Mouse (Mus musculus) heart, embryonic 11.5 days (tissue): ENCODE data around the gene Pdcd4. TPM values are rescaled to one million over a fixed set of nuclear protein-coding genes. Genes with fewer than 3 reads are reported as not detected.

ENCODE experiments used
- ATAC-seq: fragments of 200-750 bp; cut with Nextera tagmentation; replicated peaks from 2 replicates; pipeline ENCODE4 v1.8.0; 2017; ENCODE audit warnings: moderate library complexity; ENCODE audit not compliant: insufficient number of reproducible peaks, low FRiP score, low TSS enrichment
- H3K27ac ChIP-seq: fragments of 300-500 bp; sonication (generic); 2 replicates; pipeline ENCODE4 v1.5.1; 2014; ENCODE audit warnings: mild to moderate bottlenecking, low read depth, low read length
- H3K27me3 ChIP-seq: fragments of 300-500 bp; sonication (generic); 2 replicates; pipeline ENCODE4 v1.6.1; 2014; ENCODE audit warnings: mild to moderate bottlenecking, low read length, mixed read lengths; ENCODE audit not compliant: control insufficient read depth, insufficient read depth
- H3K36me3 ChIP-seq: fragments of 300-500 bp; sonication (generic); 2 replicates; pipeline ENCODE4 v1.6.1; 2014; ENCODE audit warnings: mild to moderate bottlenecking, low read length, moderate library complexity, mixed read lengths; ENCODE audit not compliant: control insufficient read depth, insufficient read depth
- H3K4me1 ChIP-seq: fragments of 300-500 bp; sonication (generic); 2 replicates; pipeline ENCODE4 v1.6.1; 2014; ENCODE audit warnings: low read length; ENCODE audit not compliant: control insufficient read depth, insufficient read depth
- H3K4me2 ChIP-seq: fragments of 300-500 bp; sonication (generic); 2 replicates; pipeline ENCODE4 v1.6.1; 2014; ENCODE audit warnings: mild to moderate bottlenecking, moderate library complexity
- H3K4me3 ChIP-seq: fragments of 300-500 bp; sonication (generic); 2 replicates; pipeline ENCODE4 v1.5.1; 2014; ENCODE audit warnings: low read depth, low read length
- H3K9ac ChIP-seq: fragments of 300-500 bp; sonication (generic); 2 replicates; pipeline ENCODE4 v1.6.1; 2014; ENCODE audit warnings: mild to moderate bottlenecking, low read depth, low read length, moderate library complexity
- H3K9me3 ChIP-seq: fragments of 300-500 bp; sonication (generic); replicated peaks from 2 replicates; pipeline ENCODE4 v1.6.1; 2016; ENCODE audit warnings: low read length; ENCODE audit not compliant: control insufficient read depth
- WGBS: fragments of 180-500 bp; shearing (Covaris S2); extraction: QIAGEN DNeasy Blood & Tissue Kit; methylation state at CpG from one replicate; pipeline ENCODE4 v1.1.7; 2014; ENCODE audit not compliant: insufficient replicate concordance; 5-methylcytosine and 5-hydroxymethylcytosine counted together
- polyA plus RNA-seq: library from polyadenylated mRNA; unstranded; fragments of >200 nt; fragmentation: Nextera tagmentation; extraction: Ambion mirVana; gene quantifications from 2 replicates; pipeline ENCODE4 v1.2.1, GENCODE M21; 2014

The Pdcd4 gene
- polyA plus RNA-seq, 1 experiment from 2014 or later: 41.3 TPM

GRCm38 (mm10) chr19:53868796-53869195 is 23.2 kb upstream of the Pdcd4 start:
- 0 out of 2 replicates have a peak, but pooled peaks cover 3% of the 10 kb centered on the region for H3K36me3 ChIP-seq
- no peak for ATAC-seq
- WGBS: 89% methylated on average over 1 of the region's 1 CpGs

GRCm38 (mm10) chr19:53869427-53870385 is 22.3 kb upstream of the Pdcd4 start:
- ATAC-seq: no peak
- Histone ChIP-seq H3K27me3 (no peaks in the 10 kb centered on the region), H3K27ac (no peak overlapping the region), H3K4me3 (no peak overlapping the region), H3K9me3 (no peaks in the 10 kb centered on the region), H3K36me3 (no peaks in the 10 kb centered on the region), H3K4me1 (no peaks in the 10 kb centered on the region), H3K4me2 (no peak overlapping the region), H3K9ac (no peak overlapping the region)
- WGBS: 73% methylated on average over 4 of the region's 4 CpGs

More at GRCm38 (mm10) chr19:53868796-53869195, 23.2 kb upstream of the Pdcd4 start:
- Histone ChIP-seq H3K9me3 (no peaks in the 10 kb centered on the region), H3K4me3 (no peak overlapping the region), H3K9ac (no peak overlapping the region), H3K27me3 (no peaks in the 10 kb centered on the region), H3K4me1 (no peaks in the 10 kb centered on the region), H3K27ac (no peak overlapping the region), H3K4me2 (no peak overlapping the region)

GRCm38 (mm10) chr19:53870568-53870967 is 21.5 kb upstream of the Pdcd4 start:
- no peak overlapping the region for H3K27ac ChIP-seq
- no peaks in the 10 kb centered on the region for H3K4me1 ChIP-seq
- H3K4me3 ChIP-seq: no peak overlapping the region
- no peaks in the 10 kb centered on the region for H3K36me3 ChIP-seq
- WGBS: 78% methylated on average over 2 of the region's 2 CpGs
- H3K9ac ChIP-seq: no peak overlapping the region
- no peaks in the 10 kb centered on the region for H3K9me3 ChIP-seq
- ATAC-seq: no peak
- no peaks in the 10 kb centered on the region for H3K27me3 ChIP-seq
- no peak overlapping the region for H3K4me2 ChIP-seq

GRCm38 (mm10) chr19:53871502-53871901 is 20.5 kb upstream of the Pdcd4 start:
- H3K9me3 ChIP-seq: no peaks in the 10 kb centered on the region
- no peak overlapping the region for H3K4me3 ChIP-seq
- no peak overlapping the region for H3K9ac ChIP-seq
- H3K4me1 ChIP-seq: no peaks in the 10 kb centered on the region
- H3K36me3 ChIP-seq: no peaks in the 10 kb centered on the region
- 89% methylated on average over 6 of the region's 6 CpGs for WGBS
- H3K27ac ChIP-seq: no peak overlapping the region
- no peak overlapping the region for H3K4me2 ChIP-seq
- H3K27me3 ChIP-seq: no peaks in the 10 kb centered on the region
- no peak for ATAC-seq

GRCm38 (mm10) chr19:53872994-53873713 is 18.9 kb upstream of the Pdcd4 start:
- Histone ChIP-seq H3K4me1 (no peaks in the 10 kb centered on the region), H3K27ac (no peak overlapping the region), H3K9ac (no peak overlapping the region), H3K36me3 (no peaks in the 10 kb centered on the region), H3K4me2 (no peak overlapping the region), H3K9me3 (no peaks in the 10 kb centered on the region), H3K4me3 (no peak overlapping the region), H3K27me3 (no peaks in the 10 kb centered on the region)
- 86% methylated on average over 6 of the region's 6 CpGs for WGBS
- ATAC-seq: no peak

GRCm38 (mm10) chr19:53875246-53875645 is 16.8 kb upstream of the Pdcd4 start:
- Histone ChIP-seq H3K4me1 (no peaks in the 10 kb centered on the region), H3K4me2 (no peak overlapping the region), H3K9ac (no peak overlapping the region), H3K27me3 (no peaks in the 10 kb centered on the region), H3K27ac (no peak overlapping the region), H3K9me3 (no peaks in the 10 kb centered on the region), H3K36me3 (no peaks in the 10 kb centered on the region), H3K4me3 (no peak overlapping the region)
- no peak for ATAC-seq
- 83% methylated on average over 6 of the region's 6 CpGs for WGBS

GRCm38 (mm10) chr19:53877779-53878178 is 14.3 kb upstream of the Pdcd4 start:
- no peak overlapping the region for H3K27ac ChIP-seq
- no peak for ATAC-seq
- H3K9ac ChIP-seq: no peak overlapping the region
- no peak overlapping the region for H3K4me2 ChIP-seq
- no peaks in the 10 kb centered on the region for H3K36me3 ChIP-seq
- no peaks in the 10 kb centered on the region for H3K4me1 ChIP-seq
- no peaks in the 10 kb centered on the region for H3K9me3 ChIP-seq
- H3K4me3 ChIP-seq: no peak overlapping the region
- no peaks in the 10 kb centered on the region for H3K27me3 ChIP-seq
- 67% methylated on average over 1 of the region's 1 CpGs for WGBS

- no peak for ATAC-seq
- no peaks in the 10 kb centered on the region for H3K9me3 ChIP-seq
- H3K4me1 ChIP-seq: no peaks in the 10 kb centered on the region
- no peaks in the 10 kb centered on the region for H3K27me3 ChIP-seq
- H3K36me3 ChIP-seq: no peaks in the 10 kb centered on the region
- 70% methylated on average over 1 of the region's 1 CpGs for WGBS
- H3K4me2 ChIP-seq: no peak overlapping the region
- H3K27ac ChIP-seq: no peak overlapping the region
- no peak overlapping the region for H3K9ac ChIP-seq
- no peak overlapping the region for H3K4me3 ChIP-seq
These were observed 11.6 kb upstream of the Pdcd4 start for GRCm38 (mm10) chr19:53880460-53880859.
